Mouse (Mus musculus): ENCODE data around the gene Palld.

GRCm38 (mm10) chr8:61639008-61639407 lies 263.5 kb downstream of the Palld start:
- TF ChIP-seq CTCF (conservative IDR thresholded peaks at IDR 0.05; ENCODE audit: low read length) (no peak), NANOG (IDR thresholded peaks at IDR 0.05; ENCODE audit: borderline replicate concordance, low read length) (no peak)

Data from E14TG2a.4 (cell line).